Mouse (Mus musculus) limb, embryonic 15.5 days (tissue): ENCODE measurements around the gene Tead1. TPM values are rescaled to one million over a fixed set of nuclear protein-coding genes. Genes with fewer than 3 reads are reported as not detected.

Source experiments
- ATAC-seq: fragments of 200-750 bp; cut with Nextera tagmentation; 2 replicates; pipeline ENCODE4 v1.8.0; 2017; ENCODE audit warnings: low read depth, moderate TSS enrichment; ENCODE audit not compliant: insufficient number of reproducible peaks, low FRiP score, low TSS enrichment
- H3K27ac ChIP-seq: fragments of 300-500 bp; sonication (generic); 2 replicates; pipeline ENCODE4 v1.5.1; 2015; ENCODE audit warnings: moderate library complexity, mild to moderate bottlenecking, inconsistent platforms
- H3K27me3 ChIP-seq: fragments of 300-500 bp; sonication (generic); 2 replicates; pipeline ENCODE4 v1.6.1; 2015; ENCODE audit warnings: inconsistent platforms
- H3K36me3 ChIP-seq: fragments of 300-500 bp; sonication (generic); 2 replicates; pipeline ENCODE4 v1.6.1; 2015; ENCODE audit warnings: inconsistent platforms
- H3K4me1 ChIP-seq: fragments of 300-500 bp; sonication (generic); 2 replicates; pipeline ENCODE4 v1.6.1; 2015; ENCODE audit warnings: inconsistent platforms
- H3K4me2 ChIP-seq: fragments of 300-500 bp; sonication (generic); 2 replicates; pipeline ENCODE4 v1.6.1; 2015; ENCODE audit warnings: mild to moderate bottlenecking, inconsistent platforms
- H3K4me3 ChIP-seq: fragments of 300-500 bp; sonication (generic); 2 replicates; pipeline ENCODE4 v1.5.1; 2015; ENCODE audit warnings: mild to moderate bottlenecking, inconsistent platforms
- H3K9ac ChIP-seq: fragments of 300-500 bp; sonication (generic); 2 replicates; pipeline ENCODE4 v1.6.1; 2015; ENCODE audit warnings: inconsistent platforms
- H3K9me3 ChIP-seq: fragments of 300-500 bp; sonication (generic); 2 replicates; pipeline ENCODE4 v1.6.1; 2016; ENCODE audit warnings: inconsistent platforms
- WGBS: fragments of 180-500 bp; shearing (Covaris S2); methylation state at CpG from one replicate; pipeline ENCODE4 v1.1.7; 2015; 5-methylcytosine and 5-hydroxymethylcytosine counted together
- polyA plus RNA-seq: library from polyadenylated mRNA; unstranded; fragments of >200 nt; fragmentation: Nextera tagmentation; extraction: Ambion mirVana; gene quantifications from 2 replicates; pipeline ENCODE4 v1.2.1, GENCODE M21; 2015

Gene Tead1
- 22.6 and 24.5 TPM in 2 replicates for polyA plus RNA-seq

- Histone ChIP-seq H3K9ac (peak within 1 kb of the TSS; percentile 93), H3K36me3 (no peaks in the 10 kb centered on the region), H3K4me3 (peak within 1 kb of the TSS; percentile 89), H3K4me2 (peak within 1 kb of the TSS; percentile 77), H3K27ac (peak within 1 kb of the TSS; percentile 99), H3K4me1 (peaks cover 23% of the 10 kb centered on the region), H3K27me3 (no peaks in the 10 kb centered on the region), H3K9me3 (no peaks in the 10 kb centered on the region)
- WGBS: under 1% methylated on average over 51 of the region's 57 CpGs
- ATAC-seq: peak; percentile 87
Observed at GRCm38 (mm10) chr7:112679171-112679512, at the start of gene Tead1. Gene Tead1, plus strand, starts transcription at chr7:112679318.

DNA sequence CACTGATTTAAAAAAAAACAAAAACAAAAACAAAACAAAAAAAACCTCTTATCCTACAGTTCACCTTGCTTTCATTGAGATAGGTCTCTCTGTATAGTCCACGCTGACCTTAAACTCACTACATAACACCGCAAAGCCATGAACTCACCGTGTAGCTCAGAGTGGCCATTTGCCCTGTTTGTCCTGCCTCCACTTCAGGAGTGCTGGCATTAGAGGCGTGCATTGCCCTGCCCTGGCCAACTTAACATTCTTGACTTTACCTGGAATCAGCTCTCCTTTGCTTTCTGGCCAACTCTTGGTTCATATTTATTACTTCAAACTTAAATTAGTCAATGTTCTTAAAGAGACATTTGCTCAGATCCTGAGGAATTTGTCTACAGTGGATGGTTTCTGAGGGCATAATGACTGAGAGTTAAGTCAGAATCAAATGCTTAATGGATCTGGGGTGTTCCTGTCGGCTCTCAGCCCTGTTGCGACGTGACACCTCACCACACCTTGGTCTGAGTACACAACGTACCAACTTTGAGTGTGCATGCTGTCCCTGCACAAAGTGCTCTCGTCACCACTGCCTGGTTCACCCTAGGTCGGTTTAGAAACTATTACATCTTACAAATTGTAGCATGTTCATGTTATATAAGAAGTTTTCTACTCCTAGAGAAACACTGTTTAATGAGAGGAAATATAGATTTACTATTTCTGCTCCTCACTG lies 44.5 kb upstream of the Tead1 start:
- no peaks in the 10 kb centered on the region for H3K36me3 ChIP-seq
- H3K9ac ChIP-seq: no peak overlapping the region
- no peak overlapping the region for H3K4me3 ChIP-seq
- WGBS: 78% methylated on average over 10 of the region's 10 CpGs
- H3K4me1 ChIP-seq: no peaks in the 10 kb centered on the region
- no peak for ATAC-seq
- no peak overlapping the region for H3K4me2 ChIP-seq
- H3K9me3 ChIP-seq: no peaks in the 10 kb centered on the region
- H3K27me3 ChIP-seq: no peaks in the 10 kb centered on the region
- H3K27ac ChIP-seq: no peak overlapping the region

- H3K4me1 ChIP-seq: no peaks in the 10 kb centered on the region
- H3K9me3 ChIP-seq: no peaks in the 10 kb centered on the region
- H3K36me3 ChIP-seq: no peaks in the 10 kb centered on the region
- H3K27ac ChIP-seq: no peak overlapping the region
- H3K4me2 ChIP-seq: no peak overlapping the region
- ATAC-seq: no peak
- H3K27me3 ChIP-seq: no peaks in the 10 kb centered on the region
- 95% methylated on average over 2 of the region's 2 CpGs for WGBS
- no peak overlapping the region for H3K4me3 ChIP-seq
- H3K9ac ChIP-seq: no peak overlapping the region
Observed at GRCm38 (mm10) chr7:112635936-112636335, 43.2 kb upstream of the Tead1 start.

GRCm38 (mm10) chr7:112643866-112644543 lies 35.1 kb upstream of the Tead1 start:
- 83% methylated on average over 6 of the region's 6 CpGs for WGBS
- no peak for ATAC-seq
- H3K4me2 ChIP-seq: no peak overlapping the region
- H3K4me1 ChIP-seq: no peaks in the 10 kb centered on the region
- no peak overlapping the region for H3K4me3 ChIP-seq
- no peak overlapping the region for H3K27ac ChIP-seq
- H3K36me3 ChIP-seq: no peaks in the 10 kb centered on the region
- H3K9me3 ChIP-seq: no peaks in the 10 kb centered on the region
- no peaks in the 10 kb centered on the region for H3K27me3 ChIP-seq
- no peak overlapping the region for H3K9ac ChIP-seq

DNA sequence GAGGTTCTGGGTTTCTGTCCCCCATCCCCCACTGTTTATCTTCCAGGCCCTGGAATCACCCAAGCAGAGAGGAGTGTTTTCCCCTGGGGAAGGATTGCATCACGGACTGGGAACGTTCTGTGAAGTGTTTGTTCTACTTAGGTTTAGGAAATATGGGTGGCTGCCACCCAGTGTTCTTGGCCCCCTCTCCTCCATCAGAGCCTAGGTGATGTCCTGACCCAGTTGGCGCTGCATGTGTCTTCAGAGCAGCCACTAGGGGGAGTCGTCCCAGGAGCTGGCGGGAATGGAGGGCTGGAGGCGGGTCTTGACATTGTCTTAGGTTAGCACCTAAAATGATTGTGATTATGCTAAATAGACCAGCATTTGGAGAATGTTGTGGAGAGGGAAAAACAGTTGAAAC lies 34.4 kb upstream of the Tead1 start:
- Histone ChIP-seq H3K27ac (no peak overlapping the region), H3K4me2 (no peak overlapping the region), H3K4me3 (no peak overlapping the region), H3K9me3 (no peaks in the 10 kb centered on the region), H3K4me1 (no peaks in the 10 kb centered on the region), H3K27me3 (no peaks in the 10 kb centered on the region), H3K9ac (no peak overlapping the region), H3K36me3 (no peaks in the 10 kb centered on the region)
- 87% methylated on average over 6 of the region's 6 CpGs for WGBS
- ATAC-seq: no peak

DNA sequence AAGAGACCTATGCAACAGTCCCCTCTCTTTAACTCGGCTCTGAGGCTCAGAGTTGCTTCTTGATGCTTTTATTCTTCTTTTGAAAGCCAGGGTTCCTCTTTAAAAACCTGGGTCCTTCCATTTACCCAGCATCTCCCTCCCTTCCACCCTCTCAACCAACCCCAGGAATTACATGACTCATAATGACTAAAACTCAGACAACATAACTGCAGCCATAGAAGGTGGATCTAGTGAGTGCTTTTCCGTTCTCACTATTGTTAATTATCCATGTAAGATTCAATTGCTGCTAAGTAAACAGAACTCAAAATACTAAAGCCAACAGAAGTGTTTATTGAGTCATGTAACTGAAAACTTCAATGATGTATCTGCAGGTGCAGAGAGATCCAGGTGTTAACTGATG lies 33.4 kb upstream of the Tead1 start:
- Histone ChIP-seq H3K36me3 (no peaks in the 10 kb centered on the region), H3K27ac (no peak overlapping the region), H3K9ac (no peak overlapping the region), H3K4me2 (no peak overlapping the region), H3K4me1 (no peaks in the 10 kb centered on the region), H3K27me3 (no peaks in the 10 kb centered on the region), H3K9me3 (no peaks in the 10 kb centered on the region), H3K4me3 (no peak overlapping the region)
- 87% methylated on average over 2 of the region's 2 CpGs for WGBS
- ATAC-seq: no peak

DNA sequence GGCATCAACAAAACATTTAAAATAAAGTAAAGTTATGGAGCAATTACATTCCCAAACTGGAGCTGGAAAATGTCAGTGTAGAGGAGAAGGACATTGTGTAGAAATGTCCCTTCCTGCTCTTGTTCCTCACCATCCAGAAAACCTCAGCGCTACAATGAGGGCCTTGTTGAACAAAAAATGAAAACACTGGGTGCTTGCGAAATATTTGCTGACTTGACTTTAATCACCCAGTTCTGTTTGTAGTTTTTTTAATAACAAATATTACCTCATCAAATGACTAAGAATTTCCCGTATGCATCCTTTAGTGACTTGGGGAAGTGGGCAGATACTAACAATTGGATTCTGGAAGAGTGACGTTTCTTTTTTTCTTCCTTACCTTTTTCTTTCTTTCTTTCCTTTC lies 31.7 kb upstream of the Tead1 start:
- no peak overlapping the region for H3K27ac ChIP-seq
- no peaks in the 10 kb centered on the region for H3K4me1 ChIP-seq
- H3K4me2 ChIP-seq: no peak overlapping the region
- no peaks in the 10 kb centered on the region for H3K9me3 ChIP-seq
- H3K36me3 ChIP-seq: no peaks in the 10 kb centered on the region
- no peak for ATAC-seq
- no peaks in the 10 kb centered on the region for H3K27me3 ChIP-seq
- 89% methylated on average over 4 of the region's 4 CpGs for WGBS
- H3K9ac ChIP-seq: no peak overlapping the region
- H3K4me3 ChIP-seq: no peak overlapping the region

GRCm38 (mm10) chr7:112656141-112656662 lies 22.9 kb upstream of the Tead1 start:
- no peak for ATAC-seq
- no peaks in the 10 kb centered on the region for H3K9me3 ChIP-seq
- H3K27ac ChIP-seq: no peak overlapping the region
- H3K4me1 ChIP-seq: 0 out of 2 replicates have a peak, but pooled peaks cover 4% of the 10 kb centered on the region
- H3K9ac ChIP-seq: no peak overlapping the region
- H3K4me3 ChIP-seq: no peak overlapping the region
- no peaks in the 10 kb centered on the region for H3K27me3 ChIP-seq
- no peak overlapping the region for H3K4me2 ChIP-seq
- no peaks in the 10 kb centered on the region for H3K36me3 ChIP-seq
- 37% methylated on average over 9 of the region's 9 CpGs for WGBS

DNA sequence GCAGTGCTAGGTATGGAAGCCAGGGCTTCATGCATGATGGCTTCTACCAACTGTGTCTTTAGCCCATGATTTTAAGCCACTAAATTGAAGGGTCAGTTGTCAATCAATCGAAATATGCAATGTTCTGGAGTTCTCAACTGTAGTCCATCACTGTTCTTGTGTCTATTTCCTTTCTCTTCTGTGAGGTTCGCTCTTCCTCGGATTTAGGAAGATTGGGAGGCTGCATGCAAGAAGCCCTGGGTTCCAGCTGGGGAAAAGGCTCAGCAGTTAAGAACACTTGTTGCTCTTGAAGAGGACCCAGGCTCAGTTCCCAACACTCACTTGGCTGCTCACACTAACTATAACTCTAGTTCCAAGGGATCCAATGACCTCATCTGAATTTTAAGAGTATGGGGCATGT lies 20.2 kb upstream of the Tead1 start:
- Histone ChIP-seq H3K27me3 (no peaks in the 10 kb centered on the region), H3K4me1 (peaks cover 22% of the 10 kb centered on the region), H3K4me3 (no peak overlapping the region), H3K9ac (no peak overlapping the region), H3K36me3 (no peaks in the 10 kb centered on the region), H3K9me3 (no peaks in the 10 kb centered on the region), H3K4me2 (no peak overlapping the region), H3K27ac (no peak overlapping the region)
- WGBS: 92% methylated on average over 3 of the region's 3 CpGs
- ATAC-seq: no peak

GRCm38 (mm10) chr7:112659816-112660215 lies 19.3 kb upstream of the Tead1 start:
- no peaks in the 10 kb centered on the region for H3K36me3 ChIP-seq
- peaks cover 22% of the 10 kb centered on the region for H3K4me1 ChIP-seq
- no peak overlapping the region for H3K4me2 ChIP-seq
- no peak overlapping the region for H3K4me3 ChIP-seq
- no peak for ATAC-seq
- WGBS: 52% methylated on average over 5 of the region's 5 CpGs
- no peak overlapping the region for H3K9ac ChIP-seq
- no peaks in the 10 kb centered on the region for H3K27me3 ChIP-seq
- no peaks in the 10 kb centered on the region for H3K9me3 ChIP-seq
- H3K27ac ChIP-seq: no peak overlapping the region

- H3K9ac ChIP-seq: no peak overlapping the region
- no peak overlapping the region for H3K4me2 ChIP-seq
- WGBS: 33% methylated on average over 1 of the region's 1 CpGs
- no peak overlapping the region for H3K4me3 ChIP-seq
- no peak for ATAC-seq
- H3K36me3 ChIP-seq: no peaks in the 10 kb centered on the region
- H3K27ac ChIP-seq: no peak overlapping the region
- H3K4me1 ChIP-seq: peaks cover 22% of the 10 kb centered on the region
- H3K9me3 ChIP-seq: no peaks in the 10 kb centered on the region
- no peaks in the 10 kb centered on the region for H3K27me3 ChIP-seq
Observed at GRCm38 (mm10) chr7:112660325-112660724, 18.8 kb upstream of the Tead1 start.
